Mouse (Mus musculus) lung, embryonic 14.5 days (tissue): ENCODE measurements at regions not wholly inside any gene's neighbourhood (a gene's known extent, or its start where the extent isn't known, plus 50 kb on each side); places are given as distances from the start of the nearest gene placed in this dataset.
A peak's percentile ranks its signal among the peaks of the same experiment; 100 is the strongest.

ENCODE experiments used
- ATAC-seq: fragments of 200-750 bp; cut with Nextera tagmentation; 2 replicates; pipeline ENCODE4 v1.8.0; 2017; ENCODE audit warnings: mild to moderate bottlenecking, moderate TSS enrichment, moderate library complexity; ENCODE audit not compliant: insufficient read depth
- DNase-seq: peaks from one replicate; pipeline ENCODE4 v3.0.0-alpha.2; 2015
- H3K27ac ChIP-seq: fragments of 300-500 bp; sonication (generic); 2 replicates; pipeline ENCODE4 v1.5.1; 2014; ENCODE audit warnings: low read depth, mild to moderate bottlenecking, moderate library complexity
- H3K27me3 ChIP-seq: fragments of 300-500 bp; sonication (generic); 2 replicates; pipeline ENCODE4 v1.6.1; 2014; ENCODE audit warnings: low read length, control low read depth; ENCODE audit not compliant: insufficient read depth
- H3K36me3 ChIP-seq: fragments of 300-500 bp; sonication (generic); 2 replicates; pipeline ENCODE4 v1.6.1; 2014; ENCODE audit warnings: control low read depth; ENCODE audit not compliant: insufficient read depth
- H3K4me1 ChIP-seq: fragments of 300-500 bp; sonication (generic); 2 replicates; pipeline ENCODE4 v1.6.1; 2014; ENCODE audit warnings: antibody characterized with exemption, control low read depth; ENCODE audit not compliant: insufficient read depth
- H3K4me2 ChIP-seq: fragments of 300-500 bp; sonication (generic); 2 replicates; pipeline ENCODE4 v1.6.1; 2014; ENCODE audit warnings: mild to moderate bottlenecking
- H3K4me3 ChIP-seq: fragments of 300-500 bp; sonication (generic); 2 replicates; pipeline ENCODE4 v1.5.1; 2014; ENCODE audit warnings: low read depth, low read length
- H3K9ac ChIP-seq: fragments of 300-500 bp; sonication (generic); 2 replicates; pipeline ENCODE4 v1.6.1; 2014
- H3K9me3 ChIP-seq: fragments of 300-500 bp; sonication (generic); 2 replicates; pipeline ENCODE4 v1.6.1; 2016; ENCODE audit warnings: low read depth, low read length, control low read depth
- CTCF ChIP-seq: IDR thresholded peaks from 2 replicates; pipeline ENCODE4 v1.5.1; 2016; ENCODE audit warnings: antibody characterized with exemption, low read depth
- WGBS: fragments of 180-500 bp; shearing (Covaris S2); extraction: QIAGEN DNeasy Blood & Tissue Kit; methylation state at CpG from one replicate; pipeline ENCODE4 v1.1.7; 2014; 5-methylcytosine and 5-hydroxymethylcytosine counted together

GRCm38 (mm10) chr8:8562268-8562667, 98.8 kb downstream of the Efnb2 start:
- H3K9ac ChIP-seq = no peak overlapping the region
- no peak overlapping the region for H3K27ac ChIP-seq
- no peaks in the 10 kb centered on the region for H3K9me3 ChIP-seq
- H3K4me3 ChIP-seq = no peak overlapping the region
- no peak for TF ChIP-seq CTCF
- DNase-seq (no peak), ATAC-seq (no peak)
- no peak overlapping the region for H3K4me2 ChIP-seq
- H3K4me1 ChIP-seq = no peaks in the 10 kb centered on the region
- 78% methylated on average over 7 of the region's 7 CpGs for WGBS
- H3K36me3 ChIP-seq = no peaks in the 10 kb centered on the region
- H3K27me3 ChIP-seq = no peaks in the 10 kb centered on the region

GRCm38 (mm10) chr8:8558050-8558449, 103.0 kb downstream of the Efnb2 start:
- ATAC-seq (no peak), DNase-seq (no peak)
- Histone ChIP-seq H3K36me3 (no peaks in the 10 kb centered on the region), H3K4me1 (no peaks in the 10 kb centered on the region), H3K9ac (no peak overlapping the region), H3K4me3 (no peak overlapping the region), H3K27me3 (no peaks in the 10 kb centered on the region), H3K27ac (no peak overlapping the region), H3K9me3 (no peaks in the 10 kb centered on the region), H3K4me2 (no peak overlapping the region)
- 65% methylated on average over 7 of the region's 7 CpGs for WGBS
- TF ChIP-seq CTCF = no peak

- Histone ChIP-seq H3K9ac (no peak overlapping the region), H3K27ac (no peak overlapping the region), H3K4me1 (no peaks in the 10 kb centered on the region), H3K4me3 (no peak overlapping the region), H3K27me3 (no peaks in the 10 kb centered on the region), H3K4me2 (no peak overlapping the region), H3K36me3 (no peaks in the 10 kb centered on the region), H3K9me3 (no peaks in the 10 kb centered on the region)
- ATAC-seq (peak; percentile 52; the same call in 1 of the 2 replicates), DNase-seq (no peak)
- 47% methylated on average over 10 of the region's 10 CpGs for WGBS
- TF ChIP-seq CTCF = no peak
Measured at GRCm38 (mm10) chr8:8556152-8556551, 104.9 kb downstream of the Efnb2 start.

GRCm38 (mm10) chr8:8554691-8555090, 106.4 kb downstream of the Efnb2 start:
- no peaks in the 10 kb centered on the region for H3K4me1 ChIP-seq
- no peaks in the 10 kb centered on the region for H3K27me3 ChIP-seq
- ATAC-seq (no peak), DNase-seq (no peak)
- H3K27ac ChIP-seq = no peak overlapping the region
- 76% methylated on average over 5 of the region's 5 CpGs for WGBS
- no peak overlapping the region for H3K4me3 ChIP-seq
- H3K9me3 ChIP-seq = no peaks in the 10 kb centered on the region
- H3K36me3 ChIP-seq = no peaks in the 10 kb centered on the region
- H3K4me2 ChIP-seq = no peak overlapping the region
- H3K9ac ChIP-seq = no peak overlapping the region
- no peak for TF ChIP-seq CTCF

GRCm38 (mm10) chr8:8552779-8553178, 108.3 kb downstream of the Efnb2 start:
- Histone ChIP-seq H3K36me3 (no peaks in the 10 kb centered on the region), H3K4me3 (no peak overlapping the region), H3K27ac (no peak overlapping the region), H3K4me2 (no peak overlapping the region), H3K9me3 (no peaks in the 10 kb centered on the region), H3K27me3 (no peaks in the 10 kb centered on the region), H3K4me1 (no peaks in the 10 kb centered on the region), H3K9ac (no peak overlapping the region)
- ATAC-seq (no peak), DNase-seq (no peak)
- TF ChIP-seq CTCF = no peak
- 83% methylated on average over 1 of the region's 1 CpGs for WGBS

GRCm38 (mm10) chr8:8536626-8537025, 124.4 kb downstream of the Efnb2 start:
- no peak for TF ChIP-seq CTCF
- Histone ChIP-seq H3K4me1 (no peaks in the 10 kb centered on the region), H3K9me3 (no peaks in the 10 kb centered on the region), H3K27ac (no peak overlapping the region), H3K27me3 (no peaks in the 10 kb centered on the region), H3K4me2 (no peak overlapping the region), H3K9ac (no peak overlapping the region), H3K4me3 (no peak overlapping the region), H3K36me3 (no peaks in the 10 kb centered on the region)
- ATAC-seq = no peak
- WGBS = 76% methylated on average over 5 of the region's 5 CpGs
- no peak for DNase-seq

GRCm38 (mm10) chr8:8534787-8535186, 126.3 kb downstream of the Efnb2 start:
- ATAC-seq (no peak), DNase-seq (peak; percentile 23)
- Histone ChIP-seq H3K36me3 (no peaks in the 10 kb centered on the region), H3K27ac (no peak overlapping the region), H3K4me3 (no peak overlapping the region), H3K4me2 (no peak overlapping the region), H3K9ac (no peak overlapping the region), H3K9me3 (no peaks in the 10 kb centered on the region), H3K27me3 (no peaks in the 10 kb centered on the region), H3K4me1 (no peaks in the 10 kb centered on the region)
- TF ChIP-seq CTCF = no peak
- WGBS = 25% methylated on average over 6 of the region's 6 CpGs

- Histone ChIP-seq H3K4me3 (no peak overlapping the region), H3K4me1 (no peaks in the 10 kb centered on the region), H3K27me3 (no peaks in the 10 kb centered on the region), H3K27ac (no peak overlapping the region), H3K9me3 (no peaks in the 10 kb centered on the region), H3K4me2 (no peak overlapping the region), H3K9ac (no peak overlapping the region), H3K36me3 (no peaks in the 10 kb centered on the region)
- no peak for TF ChIP-seq CTCF
- 87% methylated on average over 5 of the region's 5 CpGs for WGBS
- no peak for DNase-seq
- ATAC-seq = no peak
Measured at GRCm38 (mm10) chr8:8532907-8533306, 128.1 kb downstream of the Efnb2 start.
